Mouse (Mus musculus): Measurements from ENCODE around the gene Tmem119. TPM values are rescaled to one million over a fixed set of nuclear protein-coding genes. Genes with fewer than 3 reads are reported as not detected.
"Not testable (repeated sequence)": the region's sequence is repeated elsewhere in the genome, so short reads cannot be mapped to it uniquely, and the experiment has no call there.

The Tmem119 gene
- total and polyA plus RNA-seq, 3 experiments, result 3.6 to 7.3 (median 5.8) TPM

GRCm38 (mm10) chr5:113811824-113812420 lies 11.6 kb upstream of the Tmem119 start:
- peak; percentile 46 for TF ChIP-seq CTCF (IDR thresholded peaks at IDR 0.05)
- intact Hi-C loops (cut with DNase I), result loop anchor here (10.0 kb wide), 1 partner anchor 337 kb away; no protein-coding TSS in a partner anchor
- WGBS, result 17% methylated on average over 11 of the region's 12 CpGs
- DNase-seq; H3K27ac ChIP-seq; H3K36me3 ChIP-seq (ENCODE audit: control insufficient read depth, insufficient read depth, low read length); H3K79me2 ChIP-seq (replicated peaks; ENCODE audit: control insufficient read depth, insufficient read depth, low read length); H3K9ac ChIP-seq (ENCODE audit: low read depth, low read length); H3K4me3 ChIP-seq; H3K4me1 ChIP-seq (ENCODE audit: control insufficient read depth, insufficient read depth, low read length); H3K27me3 ChIP-seq (ENCODE audit: control insufficient read depth, insufficient read depth, low read length): not testable (repeated sequence)

DNA sequence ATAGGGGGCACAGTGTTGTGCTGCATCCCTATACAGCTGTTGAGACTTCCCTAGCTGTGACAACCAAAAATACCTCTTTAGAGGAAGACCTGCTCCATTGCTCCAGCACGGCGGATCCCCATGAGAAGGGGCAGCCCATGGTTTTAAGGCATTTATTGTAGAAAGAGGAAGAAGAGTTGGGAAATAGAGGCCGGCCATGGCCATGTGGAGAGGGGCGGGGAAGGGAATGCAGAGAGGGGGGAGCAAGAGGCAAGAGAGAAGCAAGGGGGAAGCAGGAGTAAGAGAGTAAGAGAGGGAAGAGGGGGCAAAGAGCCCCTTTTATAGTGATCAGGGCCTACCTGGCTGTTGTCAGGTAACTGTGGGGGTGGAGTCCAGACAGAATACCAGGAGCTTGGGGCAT lies 9.8 kb upstream of the Tmem119 start:
- no peak overlapping the region for H3K4me3 ChIP-seq
- no peak for TF ChIP-seq CTCF (IDR thresholded peaks at IDR 0.05)
- TF ChIP-seq EP300 (IDR thresholded peaks at IDR 0.05; ENCODE audit: insufficient read depth, low read depth, low read length), result no peak
- no peak for TF ChIP-seq POLR2A (IDR thresholded peaks at IDR 0.05; ENCODE audit: insufficient read depth, low read depth, low read length)
- no peak overlapping the region for H3K9ac ChIP-seq (ENCODE audit: low read depth, low read length)
- H3K79me2 ChIP-seq (replicated peaks; ENCODE audit: control insufficient read depth, insufficient read depth, low read length), result no peaks in the 10 kb centered on the region
- no peaks in the 10 kb centered on the region for H3K27me3 ChIP-seq (ENCODE audit: control insufficient read depth, insufficient read depth, low read length)
- no peak overlapping the region for H3K27ac ChIP-seq
- no peaks in the 10 kb centered on the region for H3K4me1 ChIP-seq (ENCODE audit: control insufficient read depth, insufficient read depth, low read length)
- DNase-seq, result no peak
- intact Hi-C loops (cut with DNase I), result loop anchor here (10.0 kb wide), 1 partner anchor 335 kb away; no protein-coding TSS in a partner anchor
- WGBS, result 83% methylated on average over 4 of the region's 4 CpGs
- H3K36me3 ChIP-seq (ENCODE audit: control insufficient read depth, insufficient read depth, low read length), result no peaks in the 10 kb centered on the region

- intact Hi-C loops (cut with DNase I), result no loop called here
- 56% methylated on average over 2 of the region's 2 CpGs for WGBS
- Histone ChIP-seq H3K4me1 (ENCODE audit: control insufficient read depth, insufficient read depth, low read length) (no peaks in the 10 kb centered on the region), H3K27me3 (ENCODE audit: control insufficient read depth, insufficient read depth, low read length) (no peaks in the 10 kb centered on the region), H3K9ac (ENCODE audit: low read depth, low read length) (no peak overlapping the region), H3K36me3 (ENCODE audit: control insufficient read depth, insufficient read depth, low read length) (no peaks in the 10 kb centered on the region), H3K4me3 (no peak overlapping the region), H3K79me2 (replicated peaks; ENCODE audit: control insufficient read depth, insufficient read depth, low read length) (no peaks in the 10 kb centered on the region), H3K27ac (no peak overlapping the region)
- DNase-seq, result no peak
- no peak for TF ChIP-seq CTCF (IDR thresholded peaks at IDR 0.05)
- TF ChIP-seq EP300 (IDR thresholded peaks at IDR 0.05; ENCODE audit: insufficient read depth, low read depth, low read length), result no peak
- no peak for TF ChIP-seq POLR2A (IDR thresholded peaks at IDR 0.05; ENCODE audit: insufficient read depth, low read depth, low read length)
These were observed 7.9 kb upstream of the Tmem119 start for GRCm38 (mm10) chr5:113808177-113808576.

DNA sequence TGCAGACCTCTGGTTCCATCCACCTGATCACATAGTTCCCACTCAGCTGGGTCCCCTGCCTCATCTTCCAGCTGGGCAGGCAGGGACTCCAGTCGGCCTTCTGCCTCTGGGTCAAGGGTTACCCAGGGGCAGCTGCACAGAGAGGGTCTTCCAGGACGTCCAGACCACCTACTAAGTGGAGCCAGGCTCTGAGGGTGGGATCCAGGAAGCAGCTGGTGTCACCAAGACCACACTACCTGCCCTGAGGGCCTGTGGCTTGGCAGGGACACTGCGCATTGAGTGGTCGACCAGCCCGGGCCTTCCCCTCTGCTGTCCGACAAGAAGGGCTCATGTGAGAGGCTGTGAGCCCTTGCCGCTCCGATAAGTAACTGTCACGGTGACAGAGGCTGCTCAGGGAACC lies 7.4 kb upstream of the Tmem119 start:
- no peak overlapping the region for H3K9ac ChIP-seq (ENCODE audit: low read depth, low read length)
- no peaks in the 10 kb centered on the region for H3K4me1 ChIP-seq (ENCODE audit: control insufficient read depth, insufficient read depth, low read length)
- no peaks in the 10 kb centered on the region for H3K36me3 ChIP-seq (ENCODE audit: control insufficient read depth, insufficient read depth, low read length)
- TF ChIP-seq CTCF (IDR thresholded peaks at IDR 0.05) (no peak), EP300 (IDR thresholded peaks at IDR 0.05; ENCODE audit: insufficient read depth, low read depth, low read length) (no peak), POLR2A (IDR thresholded peaks at IDR 0.05; ENCODE audit: insufficient read depth, low read depth, low read length) (no peak)
- no peak for DNase-seq
- H3K27me3 ChIP-seq (ENCODE audit: control insufficient read depth, insufficient read depth, low read length), result no peaks in the 10 kb centered on the region
- H3K4me3 ChIP-seq, result no peak overlapping the region
- WGBS, result 43% methylated on average over 9 of the region's 9 CpGs
- intact Hi-C loops (cut with DNase I), result no loop called here
- no peaks in the 10 kb centered on the region for H3K79me2 ChIP-seq (replicated peaks; ENCODE audit: control insufficient read depth, insufficient read depth, low read length)
- H3K27ac ChIP-seq, result no peak overlapping the region

DNA sequence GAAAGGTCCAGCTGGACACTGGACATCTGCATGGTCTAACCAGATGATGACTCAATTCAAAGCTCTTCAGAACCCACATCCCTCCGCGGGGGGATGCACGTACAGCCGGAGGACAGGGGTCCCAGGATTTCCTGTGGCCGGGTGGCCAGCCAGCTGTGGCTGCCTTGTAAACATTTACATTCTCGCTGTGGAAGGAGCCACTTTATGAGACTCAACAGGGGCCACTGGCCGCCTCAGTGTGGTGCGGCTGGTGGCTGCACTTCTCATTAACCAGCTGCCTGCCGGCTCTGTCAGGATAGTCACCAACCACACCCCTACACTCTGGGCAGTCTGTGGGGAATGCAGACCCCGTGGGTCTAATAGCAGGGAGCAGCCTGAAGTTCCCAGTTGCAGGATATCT lies 6.1 kb upstream of the Tmem119 start:
- Histone ChIP-seq H3K36me3 (ENCODE audit: control insufficient read depth, insufficient read depth, low read length) (no peaks in the 10 kb centered on the region), H3K4me3 (no peak overlapping the region), H3K4me1 (ENCODE audit: control insufficient read depth, insufficient read depth, low read length) (no peaks in the 10 kb centered on the region), H3K9ac (ENCODE audit: low read depth, low read length) (no peak overlapping the region), H3K27me3 (ENCODE audit: control insufficient read depth, insufficient read depth, low read length) (no peaks in the 10 kb centered on the region), H3K27ac (no peak overlapping the region), H3K79me2 (replicated peaks; ENCODE audit: control insufficient read depth, insufficient read depth, low read length) (no peaks in the 10 kb centered on the region)
- WGBS, result 27% methylated on average over 10 of the region's 10 CpGs
- no peak for DNase-seq
- TF ChIP-seq EP300 (IDR thresholded peaks at IDR 0.05; ENCODE audit: insufficient read depth, low read depth, low read length) (no peak), CTCF (IDR thresholded peaks at IDR 0.05) (no peak), POLR2A (IDR thresholded peaks at IDR 0.05; ENCODE audit: insufficient read depth, low read depth, low read length) (no peak)
- intact Hi-C loops (cut with DNase I), result no loop called here

- WGBS, result 66% methylated on average over 9 of the region's 9 CpGs
- DNase-seq, result no peak
- H3K79me2 ChIP-seq (replicated peaks; ENCODE audit: control insufficient read depth, insufficient read depth, low read length), result no peaks in the 10 kb centered on the region
- no peak for TF ChIP-seq EP300 (IDR thresholded peaks at IDR 0.05; ENCODE audit: insufficient read depth, low read depth, low read length)
- TF ChIP-seq POLR2A (IDR thresholded peaks at IDR 0.05; ENCODE audit: insufficient read depth, low read depth, low read length), result no peak
- no peak for TF ChIP-seq CTCF (IDR thresholded peaks at IDR 0.05)
- no peaks in the 10 kb centered on the region for H3K4me1 ChIP-seq (ENCODE audit: control insufficient read depth, insufficient read depth, low read length)
- H3K27ac ChIP-seq, result no peak overlapping the region
- no peaks in the 10 kb centered on the region for H3K27me3 ChIP-seq (ENCODE audit: control insufficient read depth, insufficient read depth, low read length)
- no peaks in the 10 kb centered on the region for H3K36me3 ChIP-seq (ENCODE audit: control insufficient read depth, insufficient read depth, low read length)
- intact Hi-C loops (cut with DNase I), result no loop called here
- no peak overlapping the region for H3K4me3 ChIP-seq
- no peak overlapping the region for H3K9ac ChIP-seq (ENCODE audit: low read depth, low read length)
These were observed 5.0 kb upstream of the Tmem119 start for GRCm38 (mm10) chr5:113805301-113805700.
